Mouse (Mus musculus) hindbrain, embryonic 13.5 days (tissue): ENCODE results near the gene Papss1. TPM values are rescaled to one million over a fixed set of nuclear protein-coding genes. Genes with fewer than 3 reads are reported as not detected.

ENCODE experiments used
- ATAC-seq: fragments of 200-750 bp; cut with Nextera tagmentation; 2 replicates; pipeline ENCODE4 v1.8.0; 2017; ENCODE audit warnings: moderate TSS enrichment; ENCODE audit not compliant: low FRiP score
- H3K27ac ChIP-seq: fragments of 300-500 bp; sonication (generic); 2 replicates; pipeline ENCODE4 v1.5.1; 2015; ENCODE audit warnings: inconsistent platforms, mild to moderate bottlenecking, moderate library complexity
- H3K27me3 ChIP-seq: fragments of 300-500 bp; sonication (generic); 2 replicates; pipeline ENCODE4 v1.6.1; 2015; ENCODE audit warnings: mild to moderate bottlenecking, inconsistent platforms
- H3K36me3 ChIP-seq: fragments of 300-500 bp; sonication (generic); 2 replicates; pipeline ENCODE4 v1.6.1; 2015; ENCODE audit warnings: mild to moderate bottlenecking, inconsistent platforms
- H3K4me1 ChIP-seq: fragments of 300-500 bp; sonication (generic); replicated peaks from 2 replicates; pipeline ENCODE4 v1.6.1; 2015; ENCODE audit warnings: inconsistent platforms
- H3K4me2 ChIP-seq: fragments of 300-500 bp; sonication (generic); 2 replicates; pipeline ENCODE4 v1.6.1; 2015; ENCODE audit warnings: inconsistent platforms, mild to moderate bottlenecking, moderate library complexity
- H3K4me3 ChIP-seq: fragments of 300-500 bp; sonication (generic); 2 replicates; pipeline ENCODE4 v1.5.1; 2015; ENCODE audit warnings: mild to moderate bottlenecking, inconsistent platforms
- H3K9ac ChIP-seq: fragments of 300-500 bp; sonication (generic); 2 replicates; pipeline ENCODE4 v1.6.1; 2015; ENCODE audit warnings: mild to moderate bottlenecking, inconsistent platforms
- H3K9me3 ChIP-seq: fragments of 300-500 bp; sonication (generic); 2 replicates; pipeline ENCODE4 v1.6.1; 2016; ENCODE audit warnings: inconsistent platforms
- WGBS: fragments of 180-500 bp; shearing (Covaris S2); methylation state at CpG from one replicate; pipeline ENCODE4 v1.1.7; 2015; 5-methylcytosine and 5-hydroxymethylcytosine counted together
- polyA plus RNA-seq: library from polyadenylated mRNA; unstranded; fragments of >200 nt; fragmentation: Nextera tagmentation; extraction: Ambion mirVana; gene quantifications from 2 replicates; pipeline ENCODE4 v1.2.1, GENCODE M21; 2015

Gene Papss1
- polyA plus RNA-seq, 1 experiment from 2014 or later = 116 TPM

DNA sequence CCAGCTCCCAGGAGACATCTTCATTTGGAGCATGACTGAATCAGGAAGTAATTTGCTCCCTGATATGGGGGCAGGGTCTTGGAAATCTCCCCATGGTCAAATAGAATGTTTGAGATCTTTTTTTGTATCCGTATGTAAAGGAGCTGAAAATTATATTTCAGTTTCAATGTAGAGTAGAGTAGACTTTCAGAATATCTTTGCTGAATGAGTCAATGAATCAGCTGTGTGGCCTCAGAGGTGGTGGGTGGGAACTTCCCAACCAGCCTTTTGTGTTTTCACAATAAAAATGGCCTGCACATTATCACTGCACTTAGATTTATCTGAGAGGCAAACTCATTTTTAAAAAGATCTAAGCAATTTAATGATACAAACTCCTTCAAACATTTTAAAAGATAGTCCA, 58.6 kb downstream of the Papss1 start:
- Histone ChIP-seq H3K27ac (no peak overlapping the region), H3K27me3 (no peaks in the 10 kb centered on the region), H3K36me3 (peaks cover 58% of the 10 kb centered on the region), H3K9me3 (no peaks in the 10 kb centered on the region), H3K9ac (no peak overlapping the region), H3K4me1 (no peaks in the 10 kb centered on the region), H3K4me2 (no peak overlapping the region), H3K4me3 (no peak overlapping the region)
- ATAC-seq = no peak
- WGBS = 90% methylated on average over 1 of the region's 1 CpGs

DNA sequence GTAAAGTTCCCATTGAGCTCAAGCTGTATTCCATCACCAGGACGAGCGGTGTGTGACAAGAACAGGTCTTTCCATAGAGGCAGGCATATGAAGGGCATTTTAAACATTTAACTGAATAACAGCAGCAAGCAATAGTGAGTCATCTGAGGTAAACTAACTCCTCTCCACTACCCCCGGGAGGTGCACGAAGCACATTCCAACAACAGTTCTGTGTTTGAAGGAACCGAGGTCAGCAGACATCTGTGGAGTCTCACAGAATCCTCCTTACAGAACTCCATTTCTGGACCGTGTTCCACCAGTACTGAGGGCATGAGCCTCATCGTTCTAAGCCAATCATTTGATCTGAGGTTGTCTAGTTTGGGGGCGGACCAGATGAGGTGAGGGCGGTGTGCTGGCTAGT, 59.5 kb downstream of the Papss1 start:
- H3K27me3 ChIP-seq = no peaks in the 10 kb centered on the region
- peaks cover 50% of the 10 kb centered on the region for H3K36me3 ChIP-seq
- no peak overlapping the region for H3K27ac ChIP-seq
- H3K4me1 ChIP-seq = no peaks in the 10 kb centered on the region
- no peak overlapping the region for H3K4me2 ChIP-seq
- no peak for ATAC-seq
- H3K9ac ChIP-seq = no peak overlapping the region
- no peak overlapping the region for H3K4me3 ChIP-seq
- H3K9me3 ChIP-seq = no peaks in the 10 kb centered on the region
- 93% methylated on average over 9 of the region's 9 CpGs for WGBS

DNA sequence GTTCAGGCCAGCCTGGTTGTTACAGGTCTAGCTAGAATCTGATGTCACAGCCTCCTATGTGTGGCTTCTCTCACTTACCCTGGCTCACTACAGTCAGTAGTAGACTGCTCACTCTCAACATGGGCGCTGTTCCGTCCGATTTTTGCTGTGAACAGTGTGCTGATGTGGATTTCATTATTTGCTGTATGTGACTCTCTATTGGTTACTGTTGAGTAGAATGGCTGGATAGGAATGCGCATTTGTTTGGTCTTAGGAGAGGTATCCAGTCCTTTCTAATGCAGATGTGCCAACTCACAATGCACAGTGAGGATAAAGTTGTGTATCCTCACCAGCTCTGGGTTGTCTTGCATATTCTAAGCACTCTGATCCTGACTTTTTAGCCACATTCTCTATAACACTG, 62.9 kb downstream of the Papss1 start:
- H3K9me3 ChIP-seq = no peaks in the 10 kb centered on the region
- H3K36me3 ChIP-seq = peaks cover 60% of the 10 kb centered on the region
- no peak overlapping the region for H3K4me3 ChIP-seq
- no peak for ATAC-seq
- 96% methylated on average over 4 of the region's 4 CpGs for WGBS
- no peak overlapping the region for H3K27ac ChIP-seq
- H3K27me3 ChIP-seq = no peaks in the 10 kb centered on the region
- H3K9ac ChIP-seq = no peak overlapping the region
- no peak overlapping the region for H3K4me2 ChIP-seq
- peaks cover 9% of the 10 kb centered on the region; the same call in 1 of the 2 replicates for H3K4me1 ChIP-seq

DNA sequence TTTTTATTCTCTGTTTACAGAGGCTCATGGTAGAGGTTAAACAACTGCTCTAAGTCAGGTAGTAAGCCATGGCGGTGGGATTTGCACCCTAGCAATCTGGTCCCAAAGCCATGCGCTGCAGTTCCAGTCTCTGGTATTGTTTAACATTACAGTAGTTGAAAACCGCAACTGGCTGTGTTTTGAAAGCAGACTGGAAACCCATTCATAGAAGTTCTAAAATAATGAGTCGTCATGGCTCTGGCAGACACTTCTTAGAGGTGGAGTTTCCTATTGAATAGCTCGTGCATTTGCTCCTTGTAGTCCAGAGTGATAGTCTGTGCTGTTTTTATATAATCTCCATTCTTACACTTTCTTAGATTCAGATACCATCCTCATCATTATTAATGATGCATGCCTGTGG, 63.7 kb downstream of the Papss1 start:
- H3K4me1 ChIP-seq = peaks cover 9% of the 10 kb centered on the region; the same call in 1 of the 2 replicates
- 76% methylated on average over 5 of the region's 5 CpGs for WGBS
- no peaks in the 10 kb centered on the region for H3K27me3 ChIP-seq
- no peak overlapping the region for H3K9ac ChIP-seq
- no peaks in the 10 kb centered on the region for H3K9me3 ChIP-seq
- no peak overlapping the region for H3K4me2 ChIP-seq
- H3K4me3 ChIP-seq = no peak overlapping the region
- no peak for ATAC-seq
- H3K36me3 ChIP-seq = peaks cover 55% of the 10 kb centered on the region
- H3K27ac ChIP-seq = no peak overlapping the region

DNA sequence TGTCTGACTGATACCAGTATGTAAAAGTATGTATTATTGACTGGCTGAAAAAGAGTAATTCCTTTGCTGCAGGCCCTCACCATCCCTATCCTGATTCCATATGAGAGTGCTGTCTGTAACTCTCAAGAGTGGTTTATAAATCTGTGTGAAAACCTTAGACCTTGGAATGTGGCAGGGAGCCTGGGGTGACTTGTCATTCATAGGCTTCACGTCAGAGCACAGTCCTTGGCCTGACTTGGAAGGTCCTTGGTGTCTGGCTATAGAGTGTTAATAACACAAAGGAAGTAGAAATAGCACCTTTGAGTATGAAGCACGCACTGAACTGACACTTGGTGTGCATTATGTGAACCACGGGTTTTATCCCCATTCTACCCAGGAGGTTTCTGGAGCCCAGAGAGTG, 64.4 kb downstream of the Papss1 start:
- Histone ChIP-seq H3K4me3 (no peak overlapping the region), H3K36me3 (peaks cover 52% of the 10 kb centered on the region), H3K4me2 (no peak overlapping the region), H3K9ac (no peak overlapping the region), H3K27ac (no peak overlapping the region), H3K4me1 (peaks cover 9% of the 10 kb centered on the region; the same call in 1 of the 2 replicates), H3K27me3 (no peaks in the 10 kb centered on the region), H3K9me3 (no peaks in the 10 kb centered on the region)
- no peak for ATAC-seq
- 81% methylated on average over 3 of the region's 3 CpGs for WGBS

DNA sequence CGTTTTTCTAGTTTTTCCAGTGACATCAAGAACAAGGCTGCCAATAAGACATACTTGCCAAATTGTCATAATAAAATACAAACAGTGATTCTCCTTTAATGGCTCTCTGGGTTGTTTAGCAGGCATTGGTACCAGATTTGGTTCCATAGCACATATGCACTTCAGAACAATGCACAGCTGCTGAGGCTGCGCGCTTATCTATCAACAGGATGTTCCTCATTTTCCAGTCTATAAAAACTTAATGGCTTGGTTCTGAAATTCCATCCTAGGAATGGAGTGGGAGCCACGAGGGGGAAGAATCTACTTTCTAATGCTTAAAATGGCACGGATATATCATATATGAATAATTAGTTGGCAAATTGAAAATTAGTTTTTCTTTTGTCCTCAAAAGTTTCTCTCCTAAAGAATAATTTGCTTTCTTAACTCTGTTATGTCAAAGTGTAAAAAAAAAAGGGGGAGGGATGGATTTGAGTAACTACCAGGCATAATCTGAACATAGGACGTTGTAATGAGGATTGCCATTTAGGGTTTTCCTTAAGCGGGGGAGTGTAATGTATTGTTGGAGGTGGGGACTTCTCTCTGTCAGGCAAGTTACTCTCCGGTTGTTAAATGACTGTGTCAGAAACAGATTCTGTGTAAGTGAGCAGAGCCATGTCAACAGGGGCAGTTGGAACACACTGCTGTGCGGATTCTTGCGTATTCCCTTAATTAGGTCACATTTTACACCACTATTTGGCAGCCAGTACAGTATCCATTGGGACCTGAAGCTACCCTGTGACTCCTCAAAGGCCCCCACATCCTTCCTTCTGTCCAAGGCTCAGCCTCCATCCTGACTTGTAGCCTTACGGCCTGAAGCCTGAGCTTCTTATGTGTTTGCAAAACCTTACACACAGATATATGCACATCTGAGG, 66.1 kb downstream of the Papss1 start:
- H3K9ac ChIP-seq = no peak overlapping the region
- H3K4me1 ChIP-seq = peaks cover 10% of the 10 kb centered on the region; the same call in 1 of the 2 replicates
- ATAC-seq = no peak
- 89% methylated on average over 11 of the region's 11 CpGs for WGBS
- H3K9me3 ChIP-seq = no peaks in the 10 kb centered on the region
- no peak overlapping the region for H3K27ac ChIP-seq
- no peak overlapping the region for H3K4me3 ChIP-seq
- H3K27me3 ChIP-seq = no peaks in the 10 kb centered on the region
- peaks cover 48% of the 10 kb centered on the region for H3K36me3 ChIP-seq
- H3K4me2 ChIP-seq = no peak overlapping the region

DNA sequence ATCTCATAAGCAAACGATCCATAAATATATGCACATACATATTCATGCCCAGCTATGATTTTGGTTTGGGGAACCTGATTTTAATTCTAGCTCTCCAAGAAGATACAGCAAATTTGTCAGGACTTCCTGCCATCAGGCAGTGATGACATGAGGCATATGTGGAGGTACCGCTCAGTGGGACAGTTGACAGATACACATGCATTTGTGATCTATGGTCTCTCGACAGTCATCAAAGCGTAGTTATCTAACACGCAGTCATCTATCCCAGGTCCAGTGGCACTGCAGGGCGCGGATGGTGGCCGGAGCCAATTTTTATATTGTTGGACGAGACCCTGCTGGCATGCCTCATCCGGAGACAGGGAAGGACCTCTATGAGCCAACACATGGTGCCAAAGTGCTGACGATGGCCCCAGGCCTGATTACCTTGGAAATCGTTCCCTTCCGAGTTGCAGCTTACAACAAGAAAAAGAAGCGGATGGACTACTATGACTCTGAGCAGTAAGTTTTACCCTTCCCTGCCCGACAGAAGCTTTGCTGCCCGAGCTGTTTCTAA, 66.8 kb downstream of the Papss1 start:
- Histone ChIP-seq H3K27ac (no peak overlapping the region), H3K4me3 (no peak overlapping the region), H3K9me3 (no peaks in the 10 kb centered on the region), H3K27me3 (no peaks in the 10 kb centered on the region), H3K4me1 (peaks cover 16% of the 10 kb centered on the region; the same call in 1 of the 2 replicates), H3K4me2 (no peak overlapping the region), H3K9ac (no peak overlapping the region), H3K36me3 (peaks cover 41% of the 10 kb centered on the region)
- no peak for ATAC-seq
- WGBS = 82% methylated on average over 16 of the region's 16 CpGs

DNA sequence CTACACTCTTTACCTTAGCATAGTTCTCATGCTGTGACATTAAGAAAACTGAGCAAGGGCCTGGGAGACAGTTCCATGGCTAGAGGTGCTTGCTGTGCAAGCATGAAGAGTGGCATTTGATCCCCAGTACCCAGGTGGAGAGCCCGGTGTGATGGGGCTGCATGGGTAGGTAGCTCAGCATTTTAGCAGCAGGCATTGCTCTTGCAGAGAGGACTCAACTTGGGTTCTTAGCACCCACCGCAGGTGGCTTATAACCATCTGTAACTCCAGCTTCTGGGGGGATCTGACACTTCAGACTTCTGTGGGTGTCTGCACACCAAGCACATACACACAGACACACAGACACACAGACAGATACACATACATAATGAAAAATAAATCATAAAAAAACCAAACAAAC, 69.5 kb downstream of the Papss1 start:
- no peak overlapping the region for H3K9ac ChIP-seq
- no peak for ATAC-seq
- H3K27me3 ChIP-seq = no peaks in the 10 kb centered on the region
- no peak overlapping the region for H3K4me3 ChIP-seq
- no peak overlapping the region for H3K27ac ChIP-seq
- no peaks in the 10 kb centered on the region for H3K9me3 ChIP-seq
- peaks cover 30% of the 10 kb centered on the region for H3K36me3 ChIP-seq
- no peak overlapping the region for H3K4me2 ChIP-seq
- H3K4me1 ChIP-seq = peaks cover 32% of the 10 kb centered on the region
- WGBS = 98% methylated on average over 2 of the region's 2 CpGs

DNA sequence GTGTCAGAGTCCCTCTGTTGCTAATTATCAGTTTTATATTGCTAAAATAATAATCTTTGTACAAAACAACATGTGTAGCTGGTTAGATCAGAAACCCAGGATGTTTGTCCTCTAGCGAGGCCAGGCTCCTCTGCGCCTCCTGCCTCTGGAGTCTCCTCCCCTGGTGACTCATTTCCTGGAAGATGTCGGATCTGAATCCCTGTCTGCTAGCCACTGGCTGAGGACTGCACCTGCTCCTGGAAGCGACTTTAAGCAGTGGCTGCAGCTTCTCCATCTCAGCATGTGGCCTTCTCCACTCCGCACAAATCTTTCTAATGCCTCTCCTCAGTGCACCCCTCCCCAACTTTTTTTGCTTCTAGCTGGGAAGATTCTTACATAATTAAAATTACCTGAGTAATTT, 71.6 kb downstream of the Papss1 start:
- Histone ChIP-seq H3K27me3 (no peaks in the 10 kb centered on the region), H3K9ac (no peak overlapping the region), H3K36me3 (peaks cover 26% of the 10 kb centered on the region), H3K4me2 (no peak overlapping the region), H3K27ac (no peak overlapping the region), H3K9me3 (no peaks in the 10 kb centered on the region), H3K4me3 (no peak overlapping the region), H3K4me1 (peaks cover 29% of the 10 kb centered on the region)
- no peak for ATAC-seq
- WGBS = 50% methylated on average over 5 of the region's 5 CpGs

DNA sequence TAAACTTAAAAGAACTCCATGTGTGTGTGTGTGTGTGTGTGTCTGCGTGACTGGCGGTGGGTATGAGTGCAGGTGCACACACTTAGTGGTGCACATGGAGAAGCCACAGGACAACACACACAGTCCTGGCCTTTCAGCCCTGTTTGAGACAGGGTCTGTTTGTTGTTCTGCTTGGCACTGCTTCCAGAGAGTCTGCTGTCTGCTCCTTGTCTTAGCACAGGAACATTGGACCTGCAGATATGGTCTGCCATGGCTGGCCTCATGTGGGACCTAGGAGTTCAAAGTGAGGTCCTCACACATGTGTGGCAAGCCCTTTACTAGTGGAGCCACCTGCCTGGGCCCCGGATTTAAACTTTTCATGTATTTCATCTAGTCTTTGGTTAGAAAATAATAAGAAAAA, 72.4 kb downstream of the Papss1 start:
- Histone ChIP-seq H3K36me3 (peaks cover 17% of the 10 kb centered on the region), H3K4me1 (peaks cover 23% of the 10 kb centered on the region), H3K4me3 (no peak overlapping the region), H3K9ac (no peak overlapping the region), H3K9me3 (no peaks in the 10 kb centered on the region), H3K27ac (no peak overlapping the region), H3K27me3 (no peaks in the 10 kb centered on the region), H3K4me2 (no peak overlapping the region)
- 93% methylated on average over 3 of the region's 3 CpGs for WGBS
- no peak; the same call in 1 of the 2 replicates for ATAC-seq

DNA sequence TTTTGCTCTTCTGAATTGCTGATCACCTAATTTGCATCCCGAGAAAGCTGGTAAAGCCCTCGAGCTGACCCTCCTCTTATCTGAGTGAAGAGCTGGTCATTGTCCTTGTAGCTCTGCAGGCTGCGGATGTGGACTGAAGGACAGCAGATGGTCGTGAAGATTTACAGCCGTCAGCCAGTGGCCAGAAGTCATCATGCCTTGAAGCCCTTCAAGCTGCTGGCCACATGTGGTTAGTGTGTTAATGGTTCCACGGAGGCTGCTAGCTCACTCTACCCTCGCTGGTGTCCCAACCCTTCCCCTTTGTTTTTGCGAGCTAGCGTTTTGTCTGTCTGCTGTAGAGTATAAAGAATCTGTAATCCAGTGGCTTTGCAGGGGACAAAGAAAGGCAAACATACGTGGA, 73.1 kb downstream of the Papss1 start:
- Histone ChIP-seq H3K27ac (peak overlapping the region; percentile 31; the same call in 1 of the 2 replicates), H3K9me3 (no peaks in the 10 kb centered on the region), H3K36me3 (peaks cover 12% of the 10 kb centered on the region), H3K27me3 (no peaks in the 10 kb centered on the region), H3K4me2 (no peak overlapping the region), H3K4me1 (peaks cover 23% of the 10 kb centered on the region), H3K9ac (no peak overlapping the region), H3K4me3 (no peak overlapping the region)
- peak; percentile 25; the same call in 1 of the 2 replicates for ATAC-seq
- WGBS = 8% methylated on average over 10 of the region's 10 CpGs

DNA sequence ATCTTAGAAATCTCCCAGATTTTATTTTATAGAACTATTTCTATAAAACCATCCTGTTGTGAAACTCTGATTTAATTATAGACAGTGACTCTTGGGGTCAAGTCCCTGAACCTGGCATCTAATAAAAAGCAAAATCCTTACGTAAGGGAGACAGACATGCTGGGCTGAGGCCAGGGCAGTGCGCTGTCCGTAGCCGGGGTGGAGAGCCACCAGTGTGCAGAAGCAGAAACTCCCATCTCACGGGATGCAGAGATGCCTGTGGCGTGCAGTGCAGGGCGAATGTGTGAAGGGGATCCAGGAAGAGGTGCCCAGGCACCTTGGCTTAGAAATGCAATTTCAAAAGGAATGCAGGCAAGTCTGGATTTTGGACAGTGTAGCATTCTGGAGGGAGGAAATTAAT, 73.6 kb downstream of the Papss1 start:
- 0 out of 2 replicates have a peak, but pooled peaks have one; percentile 22 for ATAC-seq
- H3K9me3 ChIP-seq = no peaks in the 10 kb centered on the region
- no peak overlapping the region for H3K27ac ChIP-seq
- no peak overlapping the region for H3K4me3 ChIP-seq
- H3K27me3 ChIP-seq = no peaks in the 10 kb centered on the region
- H3K36me3 ChIP-seq = peaks cover 15% of the 10 kb centered on the region
- no peak overlapping the region for H3K4me2 ChIP-seq
- 63% methylated on average over 7 of the region's 7 CpGs for WGBS
- H3K4me1 ChIP-seq = peaks cover 23% of the 10 kb centered on the region
- no peak overlapping the region for H3K9ac ChIP-seq
